Mouse (Mus musculus) gastrocnemius, postnatal 25 days (tissue): ENCODE measurements around the gene Gm20388. TPM values are rescaled to one million over a fixed set of nuclear protein-coding genes. Genes with fewer than 3 reads are reported as not detected.

Source experiments
- DNase-seq: peaks from one replicate; pipeline ENCODE4 v3.0.0; 2022
- total RNA-seq, 2 experiments: library from RNA; stranded (reverse); gene quantifications; 1 replicate in 1 of 2; 2 replicates in 1 of 2; pipeline ENCODE4 v1.2.3; 2021

Gm20388 gene
- total RNA-seq, 2 experiments from 2014 or later: 6.7 TPM; not detected in 1

DNA sequence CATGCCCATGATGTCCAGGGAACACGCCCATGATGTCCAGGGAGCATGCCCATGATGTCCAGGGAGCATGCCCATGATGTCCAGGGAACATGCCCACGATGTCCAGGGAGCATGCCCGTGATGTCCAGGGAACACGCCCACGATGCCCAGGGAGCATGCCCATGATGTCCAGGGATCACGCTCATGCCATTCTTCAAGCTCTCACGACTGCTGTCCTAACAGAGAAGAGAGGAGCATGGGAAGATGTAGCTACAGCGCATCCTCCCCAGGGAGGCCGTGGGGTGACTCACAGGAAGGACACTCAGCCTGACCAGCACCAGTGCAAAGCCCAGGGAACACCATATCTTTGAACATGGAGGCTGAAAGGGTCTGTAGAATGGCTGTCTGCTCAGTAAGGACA is 2245.3 kb downstream of the Gm20388 start:
- DNase-seq: no peak

DNA sequence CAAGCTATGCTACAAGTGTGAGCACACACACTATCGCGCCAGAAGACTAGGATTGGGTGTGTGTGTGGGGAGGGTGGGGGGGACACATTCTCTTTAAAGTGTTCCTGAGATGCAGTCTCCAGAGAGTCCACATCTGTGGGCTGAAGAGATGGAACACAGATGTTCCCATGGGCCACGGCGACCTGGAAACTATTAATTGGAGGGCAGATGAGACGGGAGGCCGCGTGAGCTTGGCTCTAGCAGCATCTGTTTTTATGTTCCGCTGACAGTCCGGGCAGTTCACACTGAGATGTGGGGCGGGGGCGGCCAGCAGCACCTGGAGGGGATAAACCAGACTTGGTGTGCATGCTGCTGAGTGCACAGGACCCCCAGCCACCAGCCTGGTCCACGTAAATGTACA is 2247.0 kb downstream of the Gm20388 start:
- no peak for DNase-seq

DNA sequence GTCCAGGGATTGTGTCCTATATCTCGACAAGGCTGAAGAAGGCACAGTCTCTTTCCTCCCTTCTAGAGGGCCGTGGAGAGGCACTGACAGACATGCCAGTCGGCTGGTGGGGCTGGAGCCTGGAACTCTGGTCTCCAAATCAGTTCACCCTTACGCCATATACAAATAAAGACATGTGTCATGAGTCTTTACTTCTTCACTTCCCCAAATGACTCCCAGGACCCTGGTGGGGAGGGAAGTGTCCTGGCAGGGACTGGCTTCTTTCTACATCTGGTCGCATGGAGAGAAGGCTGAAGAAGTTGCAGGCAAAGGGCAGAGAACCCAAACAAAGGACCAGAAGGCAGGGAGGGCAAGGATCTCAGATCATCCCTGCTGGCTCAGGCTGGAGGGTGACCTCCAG is 2249.5 kb downstream of the Gm20388 start:
- no peak for DNase-seq

DNA sequence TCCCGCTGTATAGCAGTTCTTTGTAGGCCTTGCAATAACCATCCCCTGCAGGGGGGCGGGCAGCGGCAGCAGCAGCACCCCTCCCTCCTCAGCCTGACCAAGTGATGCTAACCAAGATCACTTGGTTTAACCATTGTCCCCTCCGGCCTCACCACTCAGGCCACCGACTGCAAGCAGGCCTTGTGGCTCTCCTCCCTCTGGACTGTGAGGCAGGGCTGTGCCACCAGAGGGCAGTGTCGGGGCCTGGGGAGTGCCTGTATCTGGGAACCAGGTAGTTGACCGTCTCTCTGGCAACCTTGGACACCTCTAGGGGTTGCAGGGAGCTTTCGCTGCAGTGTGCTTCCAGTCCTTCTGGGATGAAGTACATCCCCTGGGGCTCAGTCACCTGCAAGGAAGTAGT is 2252.4 kb downstream of the Gm20388 start:
- DNase-seq: peak; percentile 73

DNA sequence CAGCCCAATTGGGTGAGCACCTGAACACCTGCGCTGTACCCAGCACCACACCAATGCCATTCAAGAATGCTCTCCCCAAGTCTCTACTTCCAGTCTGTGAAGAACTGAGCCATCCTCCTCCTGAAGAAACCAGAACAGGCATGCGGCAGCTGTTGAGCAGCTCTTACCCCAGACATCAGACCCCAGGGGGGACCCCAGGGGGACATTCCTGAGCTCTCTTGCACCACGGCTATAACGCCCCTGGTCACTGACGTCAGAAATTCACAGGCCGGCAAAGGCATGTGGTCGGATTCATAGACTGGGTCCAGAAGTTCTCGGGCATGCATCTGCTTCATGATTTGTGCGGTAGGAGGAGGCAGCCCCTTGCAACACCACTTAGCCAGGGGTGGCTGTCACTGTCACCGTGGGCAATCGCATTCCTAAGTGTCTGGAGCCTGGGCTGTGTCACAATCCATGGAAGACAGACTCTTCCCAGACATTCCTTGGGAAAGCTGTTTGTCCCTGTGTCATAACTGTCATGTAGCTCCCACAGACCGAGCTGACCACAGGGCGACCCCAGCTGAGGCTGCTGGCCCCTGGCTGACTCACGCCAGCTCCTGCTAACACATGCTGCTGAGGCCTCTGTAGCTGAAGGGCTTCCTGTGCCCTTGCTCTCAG is 2256.7 kb downstream of the Gm20388 start:
- no peak for DNase-seq

DNA sequence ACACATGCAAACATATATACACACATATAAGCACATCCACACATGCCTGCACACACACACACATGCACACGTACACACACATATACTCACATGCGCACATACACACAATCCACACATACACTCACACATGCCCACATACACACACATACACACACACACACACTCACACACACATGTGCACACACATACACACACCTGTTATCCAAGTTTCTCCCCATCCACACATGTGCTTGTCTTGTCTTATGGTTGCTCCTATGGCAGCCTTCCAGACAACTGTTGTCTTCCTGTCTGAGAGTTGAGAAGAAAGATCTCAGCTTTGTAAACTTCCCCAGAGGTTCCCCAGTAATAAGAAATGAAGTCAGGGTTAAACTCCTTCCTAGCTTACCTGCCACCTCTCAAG is 2258.8 kb downstream of the Gm20388 start:
- no peak for DNase-seq

DNA sequence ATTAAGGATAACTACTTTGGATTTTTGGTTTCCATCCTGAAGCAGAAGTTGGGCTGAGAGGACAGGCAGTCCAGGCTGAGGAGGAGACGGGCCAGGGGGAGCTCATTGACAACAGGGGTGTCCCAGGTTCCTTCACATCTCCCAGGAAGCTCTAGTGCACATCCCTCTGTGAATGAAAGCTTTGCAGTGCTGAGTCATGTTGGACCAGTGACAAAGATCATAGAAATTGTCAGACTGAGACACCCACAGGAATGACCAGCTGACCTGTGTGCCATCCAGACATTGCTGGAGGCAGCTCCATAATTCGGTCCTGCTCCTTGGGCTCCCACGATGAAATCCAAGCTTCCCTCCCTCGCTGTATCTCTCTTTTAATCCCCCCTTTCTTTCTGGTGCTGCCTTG is 2261.2 kb downstream of the Gm20388 start:
- no peak for DNase-seq

DNA sequence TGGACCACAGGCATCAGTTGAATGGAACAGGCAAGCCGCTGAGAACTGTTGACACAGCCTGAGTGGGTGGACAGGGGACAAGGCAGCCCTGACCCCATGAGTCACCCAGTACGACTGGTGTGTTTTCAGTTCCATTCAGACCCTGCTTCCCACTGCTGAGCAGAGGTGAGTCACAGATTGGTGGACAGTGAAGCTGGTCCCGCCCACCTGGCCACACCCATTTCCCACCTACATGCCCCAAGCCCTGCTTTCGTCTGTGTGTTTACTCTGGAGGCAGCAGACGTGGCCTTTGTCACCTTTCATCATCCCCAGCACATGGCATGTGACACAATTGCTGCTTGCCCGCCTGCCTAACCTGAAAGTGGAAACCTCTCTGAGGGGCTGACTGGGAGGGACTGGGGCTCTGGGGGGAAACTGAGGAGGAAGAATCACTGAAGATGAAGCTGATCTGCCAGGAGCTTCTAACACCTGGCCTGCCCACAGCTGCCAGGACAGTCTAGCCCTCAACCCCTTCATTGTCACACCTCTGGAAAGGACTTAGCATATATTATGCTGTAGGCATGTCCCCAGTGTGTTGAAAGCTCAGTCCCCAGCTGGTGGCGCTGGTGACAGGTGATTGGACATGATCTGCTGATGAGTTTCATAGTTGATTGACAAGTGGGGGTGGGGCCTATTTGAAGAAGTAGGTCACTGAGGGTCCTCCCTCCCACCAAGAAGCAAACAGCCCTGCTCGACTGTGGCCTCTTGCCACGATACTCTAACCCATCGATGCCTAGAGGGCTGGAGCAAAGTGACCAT is 2263.7 kb downstream of the Gm20388 start:
- DNase-seq: no peak

DNA sequence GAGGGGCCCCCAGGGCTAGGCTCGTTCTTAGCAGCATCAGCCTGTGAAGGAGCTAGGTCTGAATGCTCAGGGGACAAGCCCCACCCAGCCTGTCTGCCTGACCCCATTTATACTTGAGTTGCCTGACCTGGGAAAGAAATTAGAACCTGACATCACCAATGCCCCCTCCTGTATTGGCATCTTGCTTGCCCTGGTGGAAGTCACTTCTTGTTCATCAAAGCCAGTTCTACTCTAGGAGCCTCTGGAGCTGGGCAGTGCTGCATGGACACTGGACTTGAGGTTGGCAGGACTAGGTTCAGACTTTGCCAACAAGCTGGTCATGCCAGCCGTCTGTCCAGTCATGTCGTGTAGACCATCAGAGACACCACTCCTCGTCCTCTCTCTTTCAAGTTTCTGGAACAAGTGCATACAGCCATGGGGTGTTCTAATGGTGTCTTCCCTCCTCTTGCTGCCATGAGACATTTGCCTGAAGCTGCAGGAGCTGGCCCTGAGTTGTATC is 2267.8 kb downstream of the Gm20388 start:
- no peak for DNase-seq

DNA sequence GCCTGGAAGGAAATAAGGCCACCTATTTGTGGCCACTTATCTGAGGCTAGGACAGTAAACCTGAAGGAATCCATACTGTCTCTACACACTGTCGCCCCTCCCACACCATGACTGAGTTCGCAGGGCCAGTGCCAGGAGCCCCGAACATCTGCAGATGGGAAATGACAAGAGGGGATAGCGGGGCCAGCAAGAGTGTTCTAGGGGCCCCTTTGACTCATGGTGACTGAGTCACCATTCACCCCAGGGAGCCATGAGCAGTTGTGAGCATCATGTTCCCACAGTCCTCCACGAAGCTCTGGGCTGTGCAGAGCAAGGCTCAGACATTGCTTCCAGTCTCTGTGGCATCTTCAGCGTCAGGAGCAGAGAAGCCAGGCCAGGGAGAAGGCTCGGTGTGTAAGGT is 2268.7 kb downstream of the Gm20388 start:
- DNase-seq: no peak

DNA sequence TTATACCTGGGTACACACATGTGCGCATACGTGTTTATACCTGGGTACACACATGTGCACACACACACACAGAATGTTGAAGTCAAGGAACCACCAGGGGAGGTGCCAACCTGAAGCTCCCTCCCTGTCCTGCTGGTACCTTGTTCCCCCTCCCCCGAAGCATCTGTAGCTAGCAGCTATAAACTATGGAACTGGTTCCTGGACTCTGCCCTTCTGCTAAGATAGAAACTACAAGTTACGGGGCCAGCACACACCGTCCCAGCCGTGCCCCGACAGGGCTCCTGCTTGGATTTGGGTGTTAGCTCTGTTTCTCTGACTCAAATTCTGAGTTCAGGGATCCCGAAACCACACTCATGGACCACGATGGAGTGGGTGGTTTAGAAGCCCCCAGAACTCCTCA is 2269.5 kb downstream of the Gm20388 start:
- DNase-seq: no peak

DNA sequence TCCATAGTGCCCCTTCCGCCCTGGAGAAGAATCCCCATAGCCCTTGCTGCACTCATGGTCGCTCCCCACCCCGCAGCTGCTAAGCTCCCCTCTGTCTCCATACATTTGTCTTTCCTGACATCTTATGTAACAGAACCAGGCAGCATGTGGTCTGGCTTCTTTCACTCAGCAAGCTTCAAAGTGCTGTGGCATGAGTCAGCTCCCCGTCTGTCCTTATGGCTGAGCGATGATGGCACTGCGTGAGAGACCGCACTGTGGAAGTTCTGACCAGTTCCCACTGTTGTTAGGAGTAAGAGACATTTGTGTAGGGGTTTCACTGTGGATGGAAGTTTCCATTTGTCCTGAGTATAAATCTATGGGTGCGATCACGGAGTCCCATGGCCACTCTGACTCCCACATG is 2270.8 kb downstream of the Gm20388 start:
- DNase-seq: no peak

DNA sequence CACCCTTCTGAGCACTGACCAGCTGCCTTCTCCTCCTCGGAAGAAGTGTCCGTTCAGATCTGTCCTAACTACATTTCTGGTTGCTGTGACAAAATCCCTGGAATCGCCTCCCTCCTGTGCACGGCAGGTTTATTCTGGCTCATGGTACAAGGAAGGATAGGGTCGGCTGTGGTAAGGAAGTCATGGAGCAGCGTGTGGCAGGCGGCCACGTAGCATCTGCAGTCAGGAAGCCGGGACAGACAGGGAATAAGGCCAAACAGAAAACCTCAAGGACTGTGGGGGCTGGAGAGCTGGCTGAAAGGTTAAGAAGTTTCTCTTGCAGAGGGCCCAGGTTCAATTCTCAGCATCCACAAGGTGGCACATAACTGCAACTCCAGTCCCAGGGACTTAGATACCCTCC is 2271.3 kb downstream of the Gm20388 start:
- no peak for DNase-seq

DNA sequence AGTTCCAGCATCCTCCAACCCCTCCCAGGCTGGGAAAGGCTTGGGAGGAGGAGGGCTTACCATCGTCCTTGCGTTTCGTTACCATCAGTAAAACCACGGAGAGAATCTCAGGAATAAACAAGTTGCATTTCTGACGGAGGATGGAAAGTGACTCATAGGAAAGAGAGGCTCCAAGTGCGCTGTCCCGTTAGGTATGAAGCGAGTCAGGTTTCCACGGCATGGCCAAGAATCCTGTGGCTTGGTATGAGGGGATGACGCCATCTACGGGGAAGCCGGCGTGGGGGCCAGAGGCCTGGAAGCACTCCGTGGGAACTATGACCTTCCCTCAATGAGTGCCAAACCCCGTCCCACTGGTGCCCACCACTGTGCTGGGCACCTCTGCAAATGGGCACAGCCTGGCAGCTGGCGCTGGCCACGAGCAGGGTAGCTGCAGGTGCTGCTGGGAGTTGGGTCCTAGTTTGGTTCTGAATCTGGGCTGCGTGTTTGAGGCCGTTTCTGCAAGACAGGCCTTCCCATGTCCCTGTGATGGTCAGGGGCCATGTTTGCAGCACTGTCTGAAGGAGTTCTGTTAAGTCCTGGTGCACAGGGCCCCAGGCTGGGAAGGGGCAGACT is 2275.8 kb downstream of the Gm20388 start:
- DNase-seq: peak; percentile 52

DNA sequence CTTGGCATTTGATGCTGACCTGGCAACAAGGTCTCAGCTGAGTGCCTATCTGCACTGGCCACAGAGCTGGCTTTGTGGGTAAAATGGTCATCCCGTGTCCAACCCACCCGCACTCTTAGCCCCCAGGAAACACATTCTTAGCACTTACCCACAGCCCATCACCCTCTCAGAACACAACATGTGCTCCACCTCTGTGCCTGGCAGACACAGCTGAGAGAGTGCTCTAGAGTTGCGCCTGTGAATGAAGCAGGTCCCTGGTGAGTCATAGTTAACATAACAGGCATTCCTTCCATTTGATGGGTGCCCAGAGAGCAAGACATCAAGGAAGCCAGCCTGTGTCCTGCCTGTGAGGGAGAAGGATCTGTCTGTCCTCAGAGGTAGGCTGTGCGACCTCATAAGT is 2276.6 kb downstream of the Gm20388 start:
- no peak for DNase-seq

DNA sequence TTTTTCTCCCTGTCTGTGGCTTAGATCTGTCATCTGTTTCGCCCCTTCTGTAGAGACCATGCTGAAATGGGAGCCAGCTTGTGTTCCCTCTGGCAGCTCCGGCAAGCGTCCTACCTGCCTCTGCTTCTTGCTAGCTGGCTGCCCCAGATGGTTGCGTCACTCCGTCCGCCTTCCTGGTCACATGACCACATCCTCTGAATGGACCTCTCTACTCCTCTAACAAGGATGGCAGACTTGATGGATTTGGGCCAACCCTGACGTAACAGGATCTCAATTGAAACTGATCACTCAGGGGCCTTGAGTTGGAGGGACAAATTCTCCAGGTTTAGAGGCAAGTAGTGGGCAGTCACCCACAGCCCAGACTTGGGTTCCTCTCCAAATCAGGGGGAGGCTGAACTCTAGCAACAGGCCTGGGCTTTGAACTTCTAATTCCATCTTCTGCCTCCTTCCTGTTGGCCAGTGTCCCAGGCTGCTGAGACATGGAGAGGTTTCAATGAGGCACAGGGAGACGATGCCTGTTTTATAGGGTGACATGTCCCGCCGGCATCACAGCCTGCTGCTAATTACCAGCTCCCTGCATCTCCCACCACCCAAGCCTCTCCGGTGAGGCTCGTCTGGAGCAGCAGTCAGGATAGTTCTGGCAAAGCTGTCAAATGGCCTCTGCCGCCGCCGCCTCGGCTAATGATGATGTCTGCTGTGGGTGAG is 2279.9 kb downstream of the Gm20388 start:
- no peak for DNase-seq

DNA sequence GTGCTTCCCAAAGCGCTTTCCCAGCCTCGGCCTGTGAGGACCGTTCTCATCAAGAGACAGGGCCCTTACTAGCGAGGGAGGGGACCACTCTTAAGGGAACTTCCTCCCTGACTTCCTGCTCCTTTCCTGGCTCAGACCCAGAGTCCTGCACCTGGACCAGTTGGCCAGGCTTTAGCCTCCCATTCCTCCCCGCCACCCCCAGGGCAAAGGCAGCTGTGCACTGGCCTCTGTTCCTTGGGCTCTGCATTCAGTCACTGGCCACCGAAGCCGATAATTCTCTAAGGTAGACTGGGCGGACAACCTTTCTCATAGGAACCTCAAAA is 2280.4 kb downstream of the Gm20388 start:
- DNase-seq: no peak

DNA sequence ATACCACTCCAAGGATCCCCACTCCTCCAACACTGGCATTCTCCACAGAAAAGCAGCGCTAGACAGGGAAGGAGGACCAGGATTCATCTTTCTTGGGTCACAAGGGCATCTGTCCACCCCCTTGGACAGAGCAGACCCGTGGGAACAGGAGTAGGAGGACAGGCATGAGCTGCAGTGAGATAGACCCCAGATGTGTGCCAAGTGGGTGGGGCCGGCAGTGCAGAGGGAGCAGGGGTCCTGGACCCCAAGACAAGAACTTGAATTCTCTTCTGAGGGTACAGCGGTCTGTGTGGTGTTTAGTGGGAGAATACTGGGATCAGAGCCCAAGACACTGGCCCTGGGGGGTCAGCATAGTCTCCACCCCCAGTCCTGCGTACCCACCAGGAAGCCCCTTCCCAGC is 2282.1 kb downstream of the Gm20388 start:
- no peak for DNase-seq

DNA sequence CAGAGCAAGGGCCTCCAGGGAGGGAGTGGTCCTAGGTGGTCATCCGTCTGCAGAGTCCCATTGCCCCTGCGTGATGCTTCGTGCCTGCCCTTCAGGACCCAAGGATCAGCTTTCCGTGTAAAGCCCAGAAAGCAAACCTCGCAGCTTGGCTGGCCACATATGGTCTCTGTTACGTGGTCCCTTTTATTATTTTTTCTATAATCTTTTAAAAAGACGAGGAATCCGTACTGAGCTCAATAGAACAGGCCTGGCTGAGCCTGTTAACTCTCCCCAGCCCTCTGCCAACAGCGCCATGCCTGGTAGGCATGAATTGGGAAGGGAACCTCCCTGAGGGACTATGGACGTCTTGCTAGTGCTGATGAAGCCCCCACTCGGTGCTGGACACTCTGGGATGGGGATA is 2282.9 kb downstream of the Gm20388 start:
- no peak for DNase-seq

DNA sequence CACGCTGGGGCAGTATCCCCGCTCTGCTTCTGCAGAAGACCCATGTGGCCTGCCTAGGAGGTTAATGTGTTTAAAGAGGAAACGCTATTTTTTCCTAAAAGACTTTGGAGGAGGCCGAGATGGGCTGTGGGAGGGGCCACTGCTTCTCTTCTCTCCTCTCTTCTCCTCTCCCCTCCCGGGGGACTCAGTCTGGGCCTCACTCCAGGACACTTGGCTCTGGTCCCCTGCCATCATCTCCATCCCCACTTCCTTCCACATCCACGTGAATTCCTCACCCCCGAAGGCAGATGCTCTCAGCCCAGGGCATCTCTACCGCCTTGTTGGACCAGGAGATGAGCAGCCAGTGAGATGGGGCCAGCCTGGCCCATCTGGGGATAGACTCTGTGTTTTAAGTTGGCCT is 2283.8 kb downstream of the Gm20388 start:
- DNase-seq: peak; percentile 81

DNA sequence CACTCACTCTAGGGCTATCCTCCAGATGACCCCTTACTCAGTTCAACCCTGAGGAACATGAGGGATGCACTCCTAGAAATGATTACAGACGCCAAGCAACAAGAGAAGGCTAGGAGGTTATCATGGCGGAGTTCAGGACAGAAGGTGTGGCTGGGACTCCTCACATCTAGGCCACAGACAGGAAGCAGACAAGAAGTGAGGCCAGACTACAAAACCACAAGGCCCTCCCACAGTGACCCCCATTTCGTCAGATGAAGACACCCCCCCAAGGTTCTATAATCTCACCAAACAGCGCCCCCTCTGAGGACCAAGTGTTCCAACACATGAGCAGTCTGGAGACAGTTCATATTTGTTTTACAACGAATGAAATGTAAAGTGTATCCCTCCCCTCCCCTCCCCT is 2286.7 kb downstream of the Gm20388 start:
- DNase-seq: no peak

DNA sequence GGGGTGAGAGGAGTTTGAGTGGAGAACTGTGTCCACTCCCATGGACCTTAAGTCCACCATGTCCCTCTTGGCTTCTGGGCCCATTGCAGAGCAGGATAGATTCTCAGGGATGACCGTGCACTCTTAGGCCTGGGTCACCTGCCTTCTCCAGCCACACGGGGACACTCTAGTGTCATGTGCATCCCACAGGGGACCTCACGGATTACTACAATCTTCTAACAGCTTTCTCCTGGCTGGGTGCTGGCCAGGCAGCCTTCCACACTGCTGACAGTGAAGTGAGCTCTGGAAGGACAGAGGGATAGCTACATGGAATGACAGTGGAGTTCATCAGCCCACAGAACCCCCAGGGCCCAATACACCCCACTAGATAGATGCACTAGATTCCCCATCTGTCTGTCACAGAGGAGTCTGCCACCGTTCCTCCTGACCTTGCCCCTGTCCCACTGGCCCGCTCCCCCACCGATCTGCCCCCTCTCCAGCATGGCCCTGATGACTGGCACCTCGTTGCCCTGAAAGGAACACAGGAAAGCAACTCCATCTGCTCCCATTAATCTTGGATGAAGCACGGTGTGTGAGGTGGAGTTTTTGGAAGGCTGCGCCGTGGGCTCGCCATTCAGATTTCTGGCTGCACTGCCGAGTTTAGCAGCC is 2287.9 kb downstream of the Gm20388 start:
- DNase-seq: no peak
